ENCODE assay signal across 16 mouse cellular contexts in the genomic region with DNA sequence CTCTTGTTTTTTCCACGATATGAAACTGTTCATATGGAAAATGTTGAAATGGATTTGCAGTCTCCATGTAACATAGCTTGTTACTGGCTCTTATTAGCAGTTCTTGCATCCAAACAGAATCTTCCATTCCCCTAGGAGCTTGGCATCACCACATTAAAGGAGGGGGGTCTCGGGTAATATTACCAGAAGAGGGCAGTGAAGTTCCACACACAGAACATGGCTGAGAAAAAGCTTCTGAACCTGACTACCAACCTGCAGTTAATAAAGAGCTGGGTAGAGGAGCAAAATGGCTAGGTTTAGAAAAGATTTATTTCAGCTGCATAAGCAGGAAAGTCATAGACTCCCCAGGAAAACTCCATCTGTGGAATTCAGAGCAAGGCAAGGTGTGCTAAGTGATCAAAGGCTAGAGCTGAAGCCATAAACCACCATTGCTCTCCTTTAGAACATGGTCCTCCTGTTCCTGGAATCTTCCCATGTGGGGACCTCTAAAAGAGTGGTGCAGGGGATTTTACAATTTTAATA.
DNase-seq lines count a peak whose midpoint lies in the region; ATAC-seq lines count a peak whose summit lies in the region.
"Had no signal": no experiment of that assay in that cellular context is flagged by ENCODE, and none has a peak within 500 bp of the region (broad histone marks: within the 10 kb centered on the region; RNA-seq: fewer than 3 reads in every experiment).

No protein-coding gene starts in this region.

- H3K4me1 ChIP-seq in hindbrain, embryonic 14.5 days (replicated peaks; ENCODE audit: control insufficient read depth, insufficient read depth, low read length): no peaks in the 10 kb centered on the region
- H3K4me1 ChIP-seq in hindbrain, embryonic 16.5 days (ENCODE audit: control insufficient read depth, insufficient read depth, low read depth, low read length): no peaks in the 10 kb centered on the region
- H3K4me1 ChIP-seq in limb, embryonic 10.5 days: no peaks in the 10 kb centered on the region; the same call in 1 of the 2 replicates
- H3K4me1 ChIP-seq: heart, embryonic 10.5 days; lung, embryonic 15.5 days; neural tube, embryonic 12.5 days had no signal

- no peaks in the 10 kb centered on the region for H3K27me3 ChIP-seq in hindbrain, embryonic 14.5 days (ENCODE audit: control insufficient read depth, insufficient read depth, low read length)
- no peaks in the 10 kb centered on the region for H3K27me3 ChIP-seq in hindbrain, embryonic 16.5 days (replicated peaks; ENCODE audit: control insufficient read depth, insufficient read depth, low read length)
- H3K27me3 ChIP-seq in limb, embryonic 10.5 days (ENCODE audit: low read depth, poor library complexity, severe bottlenecking): no peaks in the 10 kb centered on the region
- H3K27me3 ChIP-seq: lung, embryonic 15.5 days; neural tube, embryonic 12.5 days had no signal

- H3K36me3 ChIP-seq in hindbrain, embryonic 14.5 days (replicated peaks; ENCODE audit: control insufficient read depth, insufficient read depth): no peaks in the 10 kb centered on the region
- no peaks in the 10 kb centered on the region for H3K36me3 ChIP-seq in hindbrain, embryonic 16.5 days (ENCODE audit: control insufficient read depth, insufficient read depth, low read length)
- H3K36me3 ChIP-seq in limb, embryonic 10.5 days: no peaks in the 10 kb centered on the region
- H3K36me3 ChIP-seq: heart, embryonic 10.5 days; lung, embryonic 15.5 days; neural tube, embryonic 12.5 days had no signal

- ATAC-seq in hindbrain, embryonic 14.5 days (ENCODE audit: low FRiP score): no peak
- no peak for ATAC-seq in hindbrain, embryonic 16.5 days

- DNase-seq in hindbrain, embryonic 14.5 days (ENCODE audit: low spot score): peak; percentile 51
- DNase-seq in A20 (ENCODE audit: low read depth, low spot score) (peak; percentile 49), ZHBTc4 (ENCODE audit: low read depth, low spot score) (peak; percentile 6)
- peak; percentile 35 for DNase-seq in limb, embryonic 10.5 days (ENCODE audit: low spot score)
- DNase-seq in natural killer cell, adult 2 months (ENCODE audit: low spot score in 2 of 2): no peak
- DNase-seq in kidney, postnatal 36 days: no peak
- DNase-seq in kidney, postnatal 14 days: no peak
- DNase-seq: adrenal gland, postnatal 36 days; cerebellum, adult 18-20 months; heart, postnatal 4 days; thymus, postnatal 25 days had no signal

- H3K27ac ChIP-seq in hindbrain, embryonic 14.5 days: no peak overlapping the region
- no peak overlapping the region for H3K27ac ChIP-seq in hindbrain, embryonic 16.5 days (ENCODE audit: low read depth, low read length)
- no peak overlapping the region for H3K27ac ChIP-seq in limb, embryonic 10.5 days
- H3K27ac ChIP-seq: heart, embryonic 10.5 days; lung, embryonic 15.5 days; neural tube, embryonic 12.5 days had no signal

- no peak overlapping the region for H3K4me3 ChIP-seq in hindbrain, embryonic 14.5 days (replicated peaks; ENCODE audit: low read length)
- no peak overlapping the region for H3K4me3 ChIP-seq in hindbrain, embryonic 16.5 days (ENCODE audit: low read length)
- no peak overlapping the region for H3K4me3 ChIP-seq in limb, embryonic 10.5 days
- H3K4me3 ChIP-seq: heart, embryonic 10.5 days; lung, embryonic 15.5 days; neural tube, embryonic 12.5 days had no signal

- H3K9ac ChIP-seq in hindbrain, embryonic 14.5 days: no peak overlapping the region
- H3K9ac ChIP-seq in hindbrain, embryonic 16.5 days (ENCODE audit: low read depth, low read length): no peak overlapping the region
- H3K9ac ChIP-seq: lung, embryonic 15.5 days; neural tube, embryonic 12.5 days had no signal

- 50% methylated on average over 2 of the region's 2 CpGs for WGBS in hindbrain, embryonic 14.5 days
- WGBS in hindbrain, embryonic 16.5 days: 60% methylated on average over 2 of the region's 2 CpGs
- WGBS in limb, embryonic 10.5 days: 42% methylated on average over 2 of the region's 2 CpGs

- no peak overlapping the region for H3K4me2 ChIP-seq in hindbrain, embryonic 14.5 days (replicated peaks)
- no peak overlapping the region for H3K4me2 ChIP-seq in hindbrain, embryonic 16.5 days (ENCODE audit: low read length)
- H3K4me2 ChIP-seq: lung, embryonic 15.5 days; midbrain, embryonic 11.5 days; neural tube, embryonic 12.5 days had no signal

- 0 out of 2 replicates have a peak, but pooled peaks cover 2% of the 10 kb centered on the region for H3K9me3 ChIP-seq in hindbrain, embryonic 14.5 days (ENCODE audit: control insufficient read depth, low read length)
- no peaks in the 10 kb centered on the region for H3K9me3 ChIP-seq in hindbrain, embryonic 16.5 days (ENCODE audit: control insufficient read depth, low read length)
- no peaks in the 10 kb centered on the region for H3K9me3 ChIP-seq in limb, embryonic 10.5 days (replicated peaks)
- H3K9me3 ChIP-seq: heart, embryonic 10.5 days; lung, embryonic 15.5 days; neural tube, embryonic 12.5 days had no signal

Comparison
In these comparisons a context has a peak if more than half of its experiments do, and no peak if none do; other contexts are left out.
1. DNase-seq: peak in hindbrain, embryonic 14.5 days (single experiment), A20 (single experiment), ZHBTc4 (single experiment) and limb, embryonic 10.5 days (single experiment); none in natural killer cell, adult 2 months (0 of 2), kidney, postnatal 36 days (0 of 2) and kidney, postnatal 14 days (single experiment).